Mouse (Mus musculus) left cerebral cortex, postnatal 36 days (tissue): ENCODE measurements at regions not wholly inside any gene's neighbourhood (a gene's known extent, or its start where the extent isn't known, plus 50 kb on each side); places are given as distances from the start of the nearest gene placed in this dataset.

Experiments used
- DNase-seq, 2 experiments: peaks; one replicate each; pipeline ENCODE4 v3.0.0; 2021 to 2022; ENCODE audit warnings: low spot score in 2 of 2, mixed read lengths in 1 of 2
- intact Hi-C: fragments of 180-260 bp; cut with DNase I; formaldehyde crosslinking; loops from one replicate; pipeline ENCODE4 v1.15.1; 2025

DNA sequence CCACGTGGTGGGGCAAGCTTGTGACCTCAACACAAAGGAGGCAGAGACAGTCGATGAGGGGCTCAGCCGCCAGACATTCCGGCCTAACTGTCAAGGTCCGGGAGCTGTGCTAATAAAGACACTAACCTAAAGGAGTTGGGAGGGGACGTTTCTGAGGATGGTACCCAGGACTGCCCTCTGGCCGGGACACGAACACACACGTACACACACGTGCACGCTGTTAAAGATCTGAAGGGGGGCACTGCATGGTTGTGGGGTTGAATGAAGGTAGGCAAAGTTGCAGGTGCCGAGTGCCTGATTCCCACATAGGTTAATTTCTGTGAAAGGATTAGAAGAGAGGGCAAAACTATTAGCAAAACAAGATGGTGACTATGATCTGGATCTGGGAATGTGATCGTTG is 65.4 kb upstream of the Mitf start:
- intact Hi-C loops, result loop anchor here (5.0 to 10.0 kb wide), 2 partner anchors 317 to 464 kb away; no protein-coding TSS in a partner anchor

GRCm38 (mm10) chr6:97740851-97741201 is 66.0 kb upstream of the Mitf start:
- intact Hi-C loops, result loop anchor here (5.0 to 10.0 kb wide), 2 partner anchors 316 to 464 kb away; no protein-coding TSS in a partner anchor
- no peak for DNase-seq

More for the DNA sequence above, 65.4 kb upstream of the Mitf start:
- no peak for DNase-seq

DNA sequence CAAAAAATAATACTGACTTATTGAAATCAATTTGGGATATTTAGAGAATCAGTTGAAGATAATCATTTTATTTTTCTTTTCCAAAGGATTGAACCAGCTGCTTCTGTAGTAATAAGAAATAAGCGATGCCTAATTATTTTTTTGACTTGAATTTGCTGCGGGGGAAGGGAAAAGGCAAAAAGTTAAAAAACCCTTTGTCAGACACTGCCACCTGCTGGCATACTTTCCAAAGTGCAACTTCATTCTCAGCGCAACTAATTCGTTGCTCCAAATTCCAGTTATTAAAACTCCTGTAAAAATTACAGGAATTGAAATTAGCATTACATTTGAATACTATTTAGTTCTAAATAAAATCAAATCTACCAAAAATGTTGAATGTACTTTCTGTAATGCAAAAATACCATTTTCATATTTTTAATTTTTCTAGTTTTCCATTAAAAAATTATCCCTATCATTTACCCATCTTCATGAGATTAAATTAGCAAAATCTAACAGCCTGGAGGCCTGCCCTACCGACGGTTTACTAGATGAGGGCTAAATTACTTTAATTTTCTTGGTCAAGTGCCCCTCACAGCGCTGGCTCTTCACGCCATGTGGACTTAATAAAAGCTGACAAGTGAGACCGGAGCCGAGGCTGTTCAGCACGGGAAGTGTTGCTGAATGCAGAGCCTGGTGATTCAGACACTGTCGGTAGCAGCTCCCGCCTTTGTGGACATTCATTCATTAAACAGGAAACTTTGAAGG is 66.6 kb upstream of the Mitf start:
- intact Hi-C loops, result loop anchor here (5.0 to 10.0 kb wide), 2 partner anchors 315 to 463 kb away; no protein-coding TSS in a partner anchor
- DNase-seq, result peak; percentile 16 to 33

- DNase-seq, result no peak
- intact Hi-C loops, result loop anchor here (5.0 kb wide), 1 partner anchor 212 kb away; no protein-coding TSS in a partner anchor
These were observed 68.0 kb upstream of the Mitf start for GRCm38 (mm10) chr6:97738846-97739245.

GRCm38 (mm10) chr6:97730835-97731234 is 76.0 kb upstream of the Mitf start:
- DNase-seq, result no peak
- intact Hi-C loops, result no loop called here

DNA sequence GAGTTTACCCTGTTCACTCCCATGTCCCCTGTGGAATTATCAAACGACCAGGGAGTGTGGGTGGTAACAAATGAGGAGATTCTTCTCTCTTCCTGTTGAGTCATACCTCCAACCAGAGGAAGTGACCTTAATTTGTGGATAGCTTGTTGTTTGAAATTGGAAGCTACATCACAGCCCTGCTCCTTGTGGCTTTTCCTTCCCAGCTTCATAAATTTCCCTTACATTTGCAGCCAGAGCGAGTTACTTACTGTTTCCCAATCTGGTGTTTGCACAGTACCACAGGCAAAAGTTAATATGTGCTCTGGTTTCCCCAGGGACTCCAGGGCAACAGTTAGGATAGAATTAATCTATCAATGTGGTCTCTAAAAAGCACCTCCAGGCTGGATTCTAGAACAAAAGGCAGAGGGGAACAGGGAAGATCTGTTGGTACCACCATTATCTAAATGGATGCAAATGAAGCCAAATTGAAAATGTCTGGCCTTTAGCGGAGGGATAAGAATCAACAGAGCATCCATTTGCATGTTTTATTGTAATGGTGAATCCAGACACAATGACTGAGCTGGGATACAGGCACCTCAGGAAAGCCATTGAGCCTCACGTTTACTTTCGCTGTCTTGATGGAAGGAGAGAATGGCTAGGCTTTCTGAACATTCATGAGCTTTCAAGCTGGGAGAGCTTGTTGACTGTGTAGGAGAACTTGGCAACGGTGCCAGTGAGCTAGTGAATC is 88.5 kb upstream of the Mitf start:
- intact Hi-C loops, result no loop called here
- DNase-seq, result no peak

- intact Hi-C loops, result no loop called here
- no peak for DNase-seq
These were observed 90.1 kb upstream of the Frmd4b start for GRCm38 (mm10) chr6:97707401-97707800.

GRCm38 (mm10) chr6:97704361-97704760 is 87.0 kb upstream of the Frmd4b start:
- intact Hi-C loops, result no loop called here
- DNase-seq, result no peak

- DNase-seq, result no peak
- intact Hi-C loops, result no loop called here
These were observed 82.4 kb upstream of the Frmd4b start for GRCm38 (mm10) chr6:97699752-97700098.

GRCm38 (mm10) chr6:97699054-97699751 is 81.9 kb upstream of the Frmd4b start:
- intact Hi-C loops, result no loop called here
- no peak for DNase-seq

DNA sequence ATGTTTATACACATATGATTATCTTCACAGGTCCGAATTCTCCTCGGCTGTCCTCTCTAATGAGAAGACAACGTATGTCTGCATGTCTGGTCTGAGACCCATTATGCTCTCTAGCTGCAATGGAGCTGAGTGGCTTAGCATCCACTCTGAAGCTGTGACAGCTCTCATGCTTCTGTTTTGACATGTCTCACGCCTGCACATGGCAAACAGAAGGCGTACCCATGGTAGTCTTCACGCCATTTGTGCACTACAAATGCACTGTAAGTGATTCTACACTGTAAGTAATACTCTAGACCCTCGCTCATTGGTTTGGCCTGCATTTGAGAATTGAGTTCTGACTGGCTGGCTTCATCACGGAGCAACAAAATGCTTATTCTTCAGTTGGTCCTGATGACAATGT is 75.9 kb upstream of the Frmd4b start:
- intact Hi-C loops, result no loop called here

DNA sequence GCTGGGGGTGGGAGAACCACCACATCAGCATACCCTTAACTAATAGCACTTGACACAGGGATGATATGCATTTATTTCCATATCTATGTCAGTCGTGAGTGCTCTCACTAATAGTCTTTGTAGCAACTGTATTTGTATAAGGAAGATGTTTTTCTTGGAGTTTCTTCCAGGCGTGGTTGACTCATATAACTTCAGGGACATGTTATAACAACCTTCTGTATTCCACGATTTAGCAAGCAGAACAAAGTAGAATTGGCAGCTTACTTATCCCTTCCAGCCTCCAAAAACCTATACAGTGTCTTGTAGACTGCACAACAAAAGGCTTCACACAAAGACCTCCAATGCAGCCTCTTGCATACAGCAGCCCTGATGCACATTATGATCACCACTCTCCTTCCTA is 73.8 kb upstream of the Frmd4b start:
- DNase-seq, result no peak
- intact Hi-C loops, result no loop called here

More for the DNA sequence above, 75.9 kb upstream of the Frmd4b start:
- DNase-seq, result no peak

DNA sequence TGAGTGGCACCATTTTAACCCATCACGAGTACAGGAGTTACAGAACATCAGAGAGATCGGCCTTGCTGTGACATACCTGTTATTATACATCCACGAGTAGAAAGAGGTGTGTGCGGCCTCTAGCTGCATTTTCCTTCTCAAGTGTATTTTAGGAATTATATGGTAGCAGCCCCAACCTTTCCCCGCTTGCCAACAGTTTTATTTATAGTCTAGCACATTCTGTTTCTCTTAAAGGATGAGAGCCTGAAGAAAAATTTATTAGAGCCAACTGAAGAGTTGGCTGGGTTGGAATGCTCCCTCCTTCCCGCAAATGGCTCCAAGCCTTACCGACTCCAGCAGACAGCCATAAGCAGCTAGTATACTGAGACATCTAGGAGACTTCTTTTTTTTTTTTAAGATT is 67.0 kb upstream of the Frmd4b start:
- DNase-seq, result peak in 1 of 2 experiments; percentile 3
- intact Hi-C loops, result no loop called here

DNA sequence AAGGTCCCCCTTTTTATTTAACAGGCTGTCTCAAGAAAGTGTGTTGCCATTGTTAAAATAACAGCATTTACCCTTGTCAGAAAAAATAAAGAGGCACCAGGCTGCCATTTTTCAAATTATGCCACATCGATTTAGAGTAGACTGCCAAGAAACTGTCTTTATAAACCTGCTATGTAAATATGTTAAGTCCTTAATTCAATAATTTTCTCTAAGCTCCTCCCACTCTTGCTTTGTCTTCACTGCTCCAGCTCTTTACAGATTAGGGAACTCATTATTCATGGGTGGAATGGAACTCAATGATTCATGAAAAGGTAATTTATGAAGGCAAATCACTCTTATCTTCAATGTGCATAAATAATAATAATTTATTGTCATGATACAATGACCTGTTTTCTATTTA is 64.9 kb upstream of the Frmd4b start:
- intact Hi-C loops, result no loop called here
- no peak for DNase-seq

- intact Hi-C loops, result no loop called here
- DNase-seq, result peak; percentile 3 to 4
These were observed 57.9 kb upstream of the Frmd4b start for GRCm38 (mm10) chr6:97675181-97675756.

DNA sequence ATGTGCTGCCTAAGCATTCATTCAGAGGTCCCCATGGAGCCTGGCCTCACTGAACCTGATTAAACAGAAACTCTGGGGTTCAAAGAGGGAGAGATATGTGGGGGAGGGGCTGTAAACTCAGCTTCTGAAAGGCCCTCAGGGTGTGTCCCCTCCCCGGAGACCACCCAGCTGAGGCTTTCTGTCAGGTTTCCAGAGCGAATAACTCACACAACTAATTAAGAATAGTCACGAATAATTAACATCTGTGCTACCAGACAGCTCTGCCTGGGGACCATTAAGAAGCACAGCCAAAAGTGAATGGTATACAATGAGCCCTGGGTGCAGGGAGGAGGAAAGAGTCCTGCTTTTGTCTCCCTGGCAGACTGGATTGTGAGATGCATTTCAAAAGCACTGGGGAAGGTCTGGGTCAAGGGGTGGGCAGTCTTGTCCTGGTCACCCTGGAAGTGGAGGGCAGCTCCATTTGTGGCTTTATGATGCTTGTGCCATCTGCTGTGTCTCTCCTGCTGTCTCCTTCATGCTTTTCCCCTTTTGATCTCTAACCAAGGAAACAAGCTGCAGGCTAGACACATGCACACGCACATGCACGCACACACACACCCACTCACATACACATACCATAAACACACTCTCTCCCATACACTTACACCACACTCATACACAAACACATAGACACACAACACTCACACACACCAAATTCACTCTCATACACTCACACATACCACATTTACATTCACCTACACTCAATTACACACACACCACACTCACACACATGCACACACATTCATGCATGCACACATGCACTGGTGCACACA is 49.7 kb upstream of the Frmd4b start:
- no peak for DNase-seq
- intact Hi-C loops, result no loop called here
